Mouse (Mus musculus): ENCODE measurements around the gene Paqr5.

Gene Paqr5

DNA sequence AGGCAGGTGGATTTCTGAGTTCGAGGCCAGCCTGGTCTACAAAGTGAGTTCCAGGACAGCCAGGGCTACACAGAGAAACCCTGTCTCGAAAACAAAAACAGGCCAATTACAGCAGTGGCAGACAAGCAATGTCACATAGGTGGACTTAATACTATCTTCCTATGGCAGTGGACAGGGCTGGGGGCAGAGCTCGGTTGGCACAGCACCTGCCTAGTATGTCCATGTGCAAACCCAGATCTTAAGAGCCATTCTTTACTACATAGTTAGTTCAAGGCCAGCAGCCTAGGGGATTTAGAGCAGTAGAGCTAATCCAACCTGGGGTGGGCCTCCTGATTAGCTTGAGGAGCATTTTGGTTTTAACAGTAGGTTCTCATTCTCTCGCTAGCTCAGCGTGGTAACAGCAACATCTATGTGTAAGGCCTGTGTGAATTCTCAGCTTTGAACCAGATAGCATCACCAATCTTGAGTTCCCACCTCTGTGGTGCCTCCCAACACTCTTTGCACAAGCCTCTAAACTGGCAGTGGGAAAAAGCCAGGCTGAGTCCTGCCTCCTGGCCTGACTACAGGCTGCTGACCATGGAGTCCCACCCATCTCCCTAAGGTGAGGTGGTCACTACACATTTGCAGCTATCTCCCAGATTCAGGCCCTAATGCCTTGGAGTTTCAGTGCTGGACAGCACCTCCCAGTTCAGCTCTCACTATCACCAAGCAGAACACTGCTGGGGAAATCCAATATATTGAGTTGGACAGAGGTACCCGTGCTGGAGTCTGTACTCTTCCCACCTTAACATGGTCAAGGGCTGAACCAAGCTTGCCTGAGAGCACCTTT lies 115.1 kb downstream of the Paqr5 start:
- ChIA-PET POLR2A (interaction anchor here (0.6 to 14.6 kb wide), 69 partner anchors 8 to 1206 kb away, joined by 3 to 572 read pairs (median 4); partner anchors contain the start of genes Glce (in 3 of the 4) and Kif23 (in 3 of the 4)), CTCF (interaction anchor here in 2 of 4 experiments (0.8 to 1.1 kb wide), 3 partner anchors 11 to 188 kb away, joined by 3 to 10 read pairs (median 3); no protein-coding TSS in a partner anchor)

DNA sequence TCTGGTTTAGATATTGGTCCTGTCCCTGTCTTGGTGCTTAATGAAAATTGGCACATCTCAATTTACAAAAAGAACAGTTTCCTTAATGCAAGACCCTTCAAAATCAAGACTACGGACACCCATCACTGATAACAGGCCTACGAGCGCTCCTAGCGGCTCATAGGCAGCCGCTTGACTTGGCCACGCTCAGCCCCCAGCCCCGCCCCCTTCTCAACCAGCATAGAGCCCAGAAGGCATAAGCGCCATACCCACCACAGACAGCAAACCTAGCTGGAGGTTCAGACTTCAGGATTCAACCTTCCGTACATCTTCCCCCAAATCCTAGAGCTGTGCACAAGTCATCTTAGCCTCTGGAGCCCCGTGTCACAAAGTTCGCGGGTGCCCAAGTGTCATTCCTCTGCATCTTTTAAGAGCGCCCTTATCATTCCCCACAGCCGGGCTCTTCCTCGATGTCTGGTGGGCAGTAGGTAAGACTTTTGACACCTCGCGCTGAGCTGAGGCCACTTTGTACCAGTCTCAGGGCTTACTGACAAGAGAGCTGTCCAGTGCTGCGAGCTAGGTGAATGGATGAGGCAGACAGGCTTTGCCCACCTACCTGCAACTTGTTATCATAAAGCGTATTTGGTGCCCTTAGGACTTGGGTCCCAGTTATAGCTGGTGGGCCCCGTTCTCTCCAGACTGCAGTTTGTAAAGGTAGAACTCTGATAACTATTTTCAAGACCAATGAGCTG lies 116.0 kb downstream of the Paqr5 start:
- POLR2A ChIA-PET: interaction anchor here (0.5 to 14.6 kb wide), 68 partner anchors 7 to 1205 kb away, joined by 3 to 572 read pairs (median 4); partner anchors contain the start of genes Kif23 (in 3 of the 4) and Glce (in 2 of the 4)
- CTCF ChIA-PET: interaction anchor here in 3 of 4 experiments (0.6 to 1.1 kb wide), 4 partner anchors 11 to 675 kb away, joined by 3 to 10 read pairs (median 3); no protein-coding TSS in a partner anchor

DNA sequence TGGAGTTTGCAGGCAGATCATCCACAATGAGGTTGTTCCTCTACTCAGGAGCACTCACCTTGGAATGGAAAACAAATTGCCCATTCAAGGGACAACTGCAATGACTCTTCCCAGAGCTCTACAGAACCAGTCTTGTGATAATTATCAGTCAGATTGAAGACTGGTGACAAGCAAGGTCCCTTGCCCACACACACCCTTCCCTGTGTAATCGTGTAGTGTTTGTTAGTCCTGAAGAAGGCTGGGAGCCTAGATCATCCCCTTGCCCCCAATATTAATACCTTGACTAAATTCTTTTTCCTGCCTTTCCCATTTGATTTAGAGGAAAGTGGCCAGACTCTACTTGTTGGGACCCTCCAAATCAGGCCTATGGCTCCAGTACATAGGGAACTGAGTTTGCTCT lies 117.0 kb downstream of the Paqr5 start:
- POLR2A ChIA-PET: interaction anchor here (0.6 to 14.6 kb wide), 32 partner anchors 10 to 650 kb away, joined by 3 to 572 read pairs (median 4); partner anchors contain the start of genes Kif23 (in 2 of the 4) and Glce (in 1 of the 4)

DNA sequence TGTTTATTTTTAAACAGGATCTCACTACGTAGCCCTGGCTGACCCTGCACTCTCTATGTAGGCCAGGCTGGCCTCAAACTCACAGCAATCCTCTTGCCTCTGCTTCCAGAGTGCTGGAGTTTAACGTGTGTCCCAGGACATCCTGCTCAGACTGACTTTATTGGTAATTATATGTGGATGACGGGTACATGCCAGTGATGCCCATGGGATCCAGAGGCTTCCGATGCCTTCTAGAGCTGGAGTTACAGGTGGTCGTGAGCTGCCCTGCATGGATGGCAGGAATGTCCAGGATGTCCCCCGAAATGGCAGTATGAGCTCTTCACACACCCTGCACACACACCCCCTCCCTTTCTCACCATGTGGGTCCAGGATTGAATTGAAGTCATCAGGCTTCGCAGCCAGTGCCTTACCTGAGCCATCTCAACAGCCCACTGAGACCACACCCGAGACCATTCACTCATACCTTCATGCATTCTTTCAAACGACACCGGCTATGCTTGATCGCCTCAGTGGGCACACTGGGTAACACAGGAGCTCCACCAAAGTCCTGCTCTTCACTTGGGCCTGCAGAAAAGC lies 117.7 kb downstream of the Paqr5 start:
- CTCF ChIA-PET: interaction anchor here in 2 of 4 experiments (0.6 to 0.8 kb wide), 2 partner anchors 702 to 770 kb away, joined by 3 to 4 read pairs; no protein-coding TSS in a partner anchor
- POLR2A ChIA-PET: interaction anchor here in 3 of 4 experiments (0.5 to 14.6 kb wide), 30 partner anchors 9 to 479 kb away, joined by 3 to 572 read pairs (median 4); partner anchors contain the start of genes Kif23 (in 2 of the 3) and Glce (in 1 of the 3)

More for the DNA sequence above, 117.0 kb downstream of the Paqr5 start:
- CTCF ChIA-PET: interaction anchor here in 2 of 4 experiments (0.6 to 0.8 kb wide), 2 partner anchors 702 to 770 kb away, joined by 3 to 4 read pairs; no protein-coding TSS in a partner anchor

DNA sequence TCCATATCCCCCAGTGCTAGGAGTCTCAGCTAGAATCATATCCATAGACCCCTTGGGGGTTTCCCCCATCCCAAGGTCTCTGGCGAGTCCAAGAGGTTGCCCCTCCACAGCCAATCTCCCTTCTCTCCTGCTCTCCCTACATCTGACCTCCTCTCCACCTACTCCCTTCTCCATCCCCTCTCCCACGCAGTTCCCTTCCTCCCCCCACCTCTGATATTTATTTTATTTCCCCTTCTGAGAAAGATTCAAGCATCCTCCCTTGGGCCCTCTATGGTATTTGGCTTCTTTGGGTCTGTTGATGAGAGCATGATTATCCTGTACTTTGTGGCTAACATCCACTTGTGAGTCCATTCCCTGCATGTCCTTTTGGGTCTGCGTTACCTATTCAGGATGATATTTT lies 118.3 kb downstream of the Paqr5 start:
- POLR2A ChIA-PET: interaction anchor here in 3 of 4 experiments (0.5 to 14.6 kb wide), 15 partner anchors 9 to 330 kb away, joined by 3 to 572 read pairs (median 5); no protein-coding TSS in a partner anchor
- CTCF ChIA-PET: interaction anchor here in 1 of 4 experiments (0.7 kb wide), 2 partner anchors 31 to 150 kb away, joined by 3 read pairs; no protein-coding TSS in a partner anchor

DNA sequence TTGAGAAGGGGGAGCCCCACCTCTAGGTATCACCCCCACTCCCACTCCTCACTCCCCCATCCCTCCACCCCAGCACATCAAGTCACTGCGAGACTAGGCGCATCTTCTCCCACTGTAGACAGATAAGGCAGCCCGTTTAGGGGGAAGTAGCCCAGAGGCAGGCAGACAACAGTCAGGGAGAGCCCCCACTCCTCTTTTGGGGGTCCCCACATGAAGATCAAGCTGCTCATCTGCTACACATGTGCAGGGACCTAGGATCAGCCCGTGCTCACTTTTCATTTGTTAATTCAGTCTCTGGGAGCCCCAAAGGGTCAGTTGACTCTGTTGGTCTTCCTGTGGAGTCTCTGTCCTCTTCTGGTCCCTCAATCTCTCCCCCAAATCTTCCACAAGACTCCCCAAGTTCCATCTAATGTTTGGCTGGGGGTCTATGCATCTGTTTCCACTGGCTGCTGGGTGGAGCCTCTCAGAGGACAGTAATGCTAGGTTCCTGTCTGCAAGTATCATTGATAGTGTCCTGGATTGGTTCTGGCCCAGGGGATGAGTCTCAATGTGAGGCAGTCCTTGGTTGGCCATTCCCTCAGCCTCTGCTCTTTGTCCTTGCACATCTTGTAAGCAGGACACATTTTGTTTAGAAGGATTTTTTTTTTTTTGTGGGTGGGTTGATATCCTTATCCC lies 118.9 kb downstream of the Paqr5 start:
- CTCF ChIA-PET: interaction anchor here in 2 of 4 experiments (0.6 to 0.7 kb wide), 5 partner anchors 30 to 1035 kb away, joined by 3 to 7 read pairs (median 3); no protein-coding TSS in a partner anchor
- POLR2A ChIA-PET: interaction anchor here in 3 of 4 experiments (0.7 to 1.7 kb wide), 6 partner anchors 19 to 179 kb away, joined by 3 to 4 read pairs (median 3); partner anchors contain the start of gene Kif23 (in 1 of the 3)

DNA sequence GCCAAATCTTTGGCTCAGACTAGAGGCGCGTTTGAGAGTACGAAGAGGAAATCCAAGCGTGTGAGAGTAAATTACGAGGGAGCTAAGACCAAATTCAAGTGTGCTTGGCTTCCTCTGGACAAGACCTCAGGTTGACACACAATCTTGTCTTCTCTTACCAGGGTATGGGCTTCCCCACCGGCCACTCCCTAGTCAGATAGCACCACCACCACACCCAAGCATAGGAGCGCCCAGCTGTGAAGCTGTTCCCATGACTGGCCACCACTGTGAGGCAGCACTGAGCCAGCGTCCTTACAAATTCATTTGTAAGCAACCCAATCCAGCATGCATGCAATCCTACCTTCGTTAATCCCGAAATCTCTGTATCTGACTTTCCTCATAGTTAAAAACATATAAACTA lies 119.7 kb downstream of the Paqr5 start:
- POLR2A ChIA-PET: interaction anchor here in 2 of 4 experiments (0.7 to 1.7 kb wide), 6 partner anchors 8 to 280 kb away, joined by 3 to 5 read pairs (median 4); partner anchors contain the start of genes Kif23 (in 1 of the 2) and Rplp1 (in 1 of the 2)
- CTCF ChIA-PET: interaction anchor here in 3 of 4 experiments (0.5 to 1.3 kb wide), 9 partner anchors 11 to 1035 kb away, joined by 3 to 7 read pairs (median 4); partner anchors contain the start of gene Glce (in 1 of the 3)

DNA sequence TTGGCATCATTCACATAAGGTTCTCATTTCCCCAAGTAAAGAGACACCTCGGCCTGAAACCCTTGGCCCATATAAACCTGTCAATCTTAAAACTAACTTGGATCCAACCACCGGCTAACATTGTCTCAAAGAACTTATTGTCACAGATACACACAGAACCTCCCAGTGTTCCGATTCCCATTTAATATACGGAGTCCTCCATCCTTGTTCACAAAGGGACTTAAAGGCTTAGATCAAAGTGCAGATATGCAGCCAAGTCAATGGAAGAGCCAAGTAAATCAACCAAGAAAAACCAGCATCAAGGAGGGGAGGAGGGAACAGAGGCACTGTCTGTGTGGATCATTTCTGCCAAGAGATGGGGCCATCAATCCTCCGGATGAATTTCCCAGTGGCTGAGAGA lies 121.1 kb downstream of the Paqr5 start:
- CTCF ChIA-PET: interaction anchor here in 2 of 4 experiments (0.6 kb wide), 5 partner anchors 56 to 1939 kb away, joined by 3 to 6 read pairs (median 5); no protein-coding TSS in a partner anchor
- POLR2A ChIA-PET: interaction anchor here in 2 of 4 experiments (0.6 to 1.7 kb wide), 5 partner anchors 9 to 370 kb away, joined by 3 to 5 read pairs (median 3); partner anchors contain the start of genes Kif23 (in 1 of the 2) and Rplp1 (in 1 of the 2)

DNA sequence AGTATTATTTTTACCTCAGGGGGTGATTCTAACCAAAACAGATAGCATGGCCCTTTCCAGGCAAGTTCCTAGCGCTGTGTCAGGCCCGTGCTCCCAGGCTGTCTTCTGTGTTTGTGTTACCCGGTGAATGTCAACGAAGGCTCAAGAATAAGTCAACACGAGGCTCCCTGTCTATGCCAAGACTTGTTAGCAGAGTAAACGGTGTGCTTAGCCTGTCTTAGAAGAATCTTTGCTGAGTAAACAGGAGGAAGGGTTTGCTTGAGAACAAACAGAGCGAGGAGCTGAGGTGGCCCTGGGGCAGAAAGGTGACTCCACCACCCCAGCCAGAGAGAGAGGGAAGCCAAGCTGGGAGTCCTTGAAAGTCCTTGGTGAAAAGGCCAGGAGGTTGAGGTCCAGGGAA lies 122.5 kb downstream of the Paqr5 start:
- ChIA-PET POLR2A (interaction anchor here in 3 of 4 experiments (0.5 to 3.2 kb wide), 10 partner anchors 7 to 530 kb away, joined by 3 to 18 read pairs (median 4); partner anchors contain the start of genes Rplp1 (in 3 of the 3), Glce (in 1 of the 3) and Kif23 (in 1 of the 3)), CTCF (interaction anchor here in 2 of 4 experiments (1.3 to 1.4 kb wide), 2 partner anchors 26 to 147 kb away, joined by 3 read pairs; no protein-coding TSS in a partner anchor)
